Mouse (Mus musculus) right cerebral cortex, adult 18-20 months (tissue): ENCODE measurements around the gene Tmco1.
"Not testable (repeated sequence)": the region's sequence is repeated elsewhere in the genome, so short reads cannot be mapped to it uniquely, and the experiment has no call there.

Experiments used
- DNase-seq: peaks from one replicate; pipeline ENCODE4 v3.0.0; 2022; ENCODE audit warnings: mixed read lengths

Tmco1 gene

GRCm38 (mm10) chr1:167339177-167339781 lies 31.1 kb downstream of the Tmco1 start:
- no peak for DNase-seq

GRCm38 (mm10) chr1:167340111-167340787 lies 32.1 kb downstream of the Tmco1 start:
- no peak for DNase-seq

GRCm38 (mm10) chr1:167340910-167341528 lies 32.8 kb downstream of the Tmco1 start:
- no peak for DNase-seq

- no peak for DNase-seq
Measured at GRCm38 (mm10) chr1:167342831-167343230, 34.7 kb downstream of the Tmco1 start.

GRCm38 (mm10) chr1:167345994-167346520 lies 37.9 kb downstream of the Tmco1 start:
- DNase-seq = not testable (repeated sequence)

GRCm38 (mm10) chr1:167349206-167349605 lies 41.0 kb downstream of the Tmco1 start:
- not testable (repeated sequence) for DNase-seq

GRCm38 (mm10) chr1:167349815-167350596 lies 41.8 kb downstream of the Tmco1 start, which contains the start of gene Aldh9a1:
TSS of gene Aldh9a1 (plus strand) at chr1:167349991.
- peak; percentile 88 for DNase-seq

GRCm38 (mm10) chr1:167350597-167351415 lies 42.6 kb downstream of the Tmco1 start:
- DNase-seq = no peak

- no peak for DNase-seq
Measured at GRCm38 (mm10) chr1:167352403-167352802, 44.2 kb downstream of the Tmco1 start.

GRCm38 (mm10) chr1:167357387-167357786 lies 49.2 kb downstream of the Tmco1 start:
- DNase-seq = no peak

- no peak for DNase-seq
Measured at GRCm38 (mm10) chr1:167358731-167359130, 50.6 kb downstream of the Tmco1 start.

GRCm38 (mm10) chr1:167360268-167360667 lies 52.1 kb downstream of the Tmco1 start:
- DNase-seq = no peak

GRCm38 (mm10) chr1:167362819-167363218 lies 54.6 kb downstream of the Tmco1 start:
- DNase-seq = no peak

- DNase-seq = no peak
Measured at GRCm38 (mm10) chr1:167363322-167363721, 55.1 kb downstream of the Tmco1 start.

- peak; percentile 21 for DNase-seq
Measured at GRCm38 (mm10) chr1:167365808-167366207, 57.6 kb downstream of the Tmco1 start.

GRCm38 (mm10) chr1:167366621-167367020 lies 58.4 kb downstream of the Tmco1 start:
- DNase-seq = no peak

GRCm38 (mm10) chr1:167368018-167368417 lies 59.8 kb downstream of the Tmco1 start:
- no peak for DNase-seq

GRCm38 (mm10) chr1:167368513-167368912 lies 60.3 kb downstream of the Tmco1 start:
- no peak for DNase-seq

- DNase-seq = peak; percentile 86
Measured at GRCm38 (mm10) chr1:167369905-167370304, 61.7 kb downstream of the Tmco1 start.

- no peak for DNase-seq
Measured at GRCm38 (mm10) chr1:167372739-167373138, 64.6 kb downstream of the Tmco1 start.

GRCm38 (mm10) chr1:167374003-167374784 lies 66.0 kb downstream of the Tmco1 start:
- DNase-seq = no peak
